Mouse (Mus musculus): ENCODE results near the gene Tars. TPM values are rescaled to one million over a fixed set of nuclear protein-coding genes. Genes with fewer than 3 reads are reported as not detected.

Tars gene
- total RNA-seq, 1 experiment: 100 TPM

- TF ChIP-seq ZNF384 (IDR thresholded peaks at IDR 0.05; ENCODE audit: low read depth, low read length) (no peak), ZC3H11A (IDR thresholded peaks at IDR 0.05; ENCODE audit: borderline replicate concordance, low read depth, low read length) (no peak), HCFC1 (IDR thresholded peaks at IDR 0.05; ENCODE audit: borderline replicate concordance, insufficient read depth, low read length) (no peak), MAFK (IDR thresholded peaks at IDR 0.05; ENCODE audit: insufficient read depth, low read depth, low read length) (no peak), CHD2 (IDR thresholded peaks at IDR 0.05; ENCODE audit: low read depth, low read length) (no peak)
- no peaks in the 10 kb centered on the region for H3K4me1 ChIP-seq (ENCODE audit: control insufficient read depth in 2 of 2, insufficient read depth in 2 of 2, low read length in 2 of 2, poor library complexity in 1 of 2)
- no peak overlapping the region for H3K9ac ChIP-seq (ENCODE audit: insufficient read depth, low read depth, low read length, poor library complexity, severe bottlenecking)
- no peak overlapping the region for H3K27ac ChIP-seq (ENCODE audit: insufficient read depth, low read depth, low read length, poor library complexity, severe bottlenecking)
- H3K4me3 ChIP-seq (ENCODE audit: insufficient read depth in 1 of 2, low read depth in 1 of 2, low read length in 2 of 2, poor library complexity in 1 of 2, severe bottlenecking in 1 of 2): no peak overlapping the region
- peaks cover 60% of the 10 kb centered on the region for H3K36me3 ChIP-seq (ENCODE audit: control insufficient read depth, insufficient read depth, low read length, poor library complexity, severe bottlenecking)
- DNase-seq (ENCODE audit: low read depth, low spot score): no peak
- in situ Hi-C loops (cut with MboI; ENCODE audit: low sequenced_read_pairs in 2 of 2, unreplicated experiment in 2 of 2): loop anchor here in 1 of 2 experiments (25.0 kb wide), 2 partner anchors 356 to 906 kb away; partner anchors contain the start of genes Brix1, Rad1 and Rxfp3
- no peaks in the 10 kb centered on the region for H3K9me3 ChIP-seq (ENCODE audit: control insufficient read depth, insufficient read depth, low read depth, low read length)
These were observed 6.6 kb downstream of the Tars start for GRCm38 (mm10) chr15:11392903-11393302.

GRCm38 (mm10) chr15:11383796-11384195 lies 15.7 kb downstream of the Tars start:
- H3K36me3 ChIP-seq (ENCODE audit: control insufficient read depth, insufficient read depth, low read length, poor library complexity, severe bottlenecking): peaks cover 41% of the 10 kb centered on the region
- in situ Hi-C loops (cut with MboI; ENCODE audit: low sequenced_read_pairs in 2 of 2, unreplicated experiment in 2 of 2): loop anchor here in 1 of 2 experiments (25.0 kb wide), 2 partner anchors 346 to 896 kb away; partner anchors contain the start of genes Brix1, Rad1 and Rxfp3
- H3K27ac ChIP-seq (ENCODE audit: insufficient read depth, low read depth, low read length, poor library complexity, severe bottlenecking): no peak overlapping the region
- no peak overlapping the region for H3K4me3 ChIP-seq (ENCODE audit: insufficient read depth in 1 of 2, low read depth in 1 of 2, low read length in 2 of 2, poor library complexity in 1 of 2, severe bottlenecking in 1 of 2)
- no peak overlapping the region for H3K9ac ChIP-seq (ENCODE audit: insufficient read depth, low read depth, low read length, poor library complexity, severe bottlenecking)
- TF ChIP-seq ZNF384 (IDR thresholded peaks at IDR 0.05; ENCODE audit: low read depth, low read length): no peak
- DNase-seq (ENCODE audit: low read depth, low spot score): no peak
- no peaks in the 10 kb centered on the region for H3K9me3 ChIP-seq (ENCODE audit: control insufficient read depth, insufficient read depth, low read depth, low read length)
- no peaks in the 10 kb centered on the region for H3K4me1 ChIP-seq (ENCODE audit: control insufficient read depth in 2 of 2, insufficient read depth in 2 of 2, low read length in 2 of 2, poor library complexity in 1 of 2)

- DNase-seq (ENCODE audit: low read depth, low spot score): no peak
- Histone ChIP-seq H3K36me3 (ENCODE audit: control insufficient read depth, insufficient read depth, low read length, poor library complexity, severe bottlenecking) (peaks cover 33% of the 10 kb centered on the region), H3K27ac (ENCODE audit: insufficient read depth, low read depth, low read length, poor library complexity, severe bottlenecking) (no peak overlapping the region), H3K4me3 (ENCODE audit: insufficient read depth in 1 of 2, low read depth in 1 of 2, low read length in 2 of 2, poor library complexity in 1 of 2, severe bottlenecking in 1 of 2) (no peak overlapping the region), H3K4me1 (ENCODE audit: control insufficient read depth in 2 of 2, insufficient read depth in 2 of 2, low read length in 2 of 2, poor library complexity in 1 of 2) (no peaks in the 10 kb centered on the region), H3K9me3 (ENCODE audit: control insufficient read depth, insufficient read depth, low read depth, low read length) (no peaks in the 10 kb centered on the region), H3K9ac (ENCODE audit: insufficient read depth, low read depth, low read length, poor library complexity, severe bottlenecking) (no peak overlapping the region)
- in situ Hi-C loops (cut with MboI; ENCODE audit: low sequenced_read_pairs in 2 of 2, unreplicated experiment in 2 of 2): loop anchor here in 1 of 2 experiments (25.0 kb wide), 2 partner anchors 345 to 895 kb away; partner anchors contain the start of genes Brix1, Rad1 and Rxfp3
- TF ChIP-seq ZC3H11A (IDR thresholded peaks at IDR 0.05; ENCODE audit: borderline replicate concordance, low read depth, low read length): no peak
- TF ChIP-seq CHD2 (IDR thresholded peaks at IDR 0.05; ENCODE audit: low read depth, low read length): no peak
- no peak for TF ChIP-seq ZNF384 (IDR thresholded peaks at IDR 0.05; ENCODE audit: low read depth, low read length)
- TF ChIP-seq MAFK (IDR thresholded peaks at IDR 0.05; ENCODE audit: insufficient read depth, low read depth, low read length): no peak
- TF ChIP-seq HCFC1 (IDR thresholded peaks at IDR 0.05; ENCODE audit: borderline replicate concordance, insufficient read depth, low read length): no peak
These were observed 16.9 kb downstream of the Tars start for GRCm38 (mm10) chr15:11382585-11382984.

GRCm38 (mm10) chr15:11380616-11381015 lies 18.8 kb downstream of the Tars start:
- TF ChIP-seq ZNF384 (IDR thresholded peaks at IDR 0.05; ENCODE audit: low read depth, low read length): no peak
- TF ChIP-seq HCFC1 (IDR thresholded peaks at IDR 0.05; ENCODE audit: borderline replicate concordance, insufficient read depth, low read length): no peak
- no peak for TF ChIP-seq MAFK (IDR thresholded peaks at IDR 0.05; ENCODE audit: insufficient read depth, low read depth, low read length)
- no peak for TF ChIP-seq CHD2 (IDR thresholded peaks at IDR 0.05; ENCODE audit: low read depth, low read length)
- no peak for TF ChIP-seq ZC3H11A (IDR thresholded peaks at IDR 0.05; ENCODE audit: borderline replicate concordance, low read depth, low read length)
- DNase-seq (ENCODE audit: low read depth, low spot score): no peak
- H3K27ac ChIP-seq (ENCODE audit: insufficient read depth, low read depth, low read length, poor library complexity, severe bottlenecking): no peak overlapping the region
- in situ Hi-C loops (cut with MboI; ENCODE audit: low sequenced_read_pairs in 2 of 2, unreplicated experiment in 2 of 2): loop anchor here in 1 of 2 experiments (25.0 kb wide), 2 partner anchors 343 to 893 kb away; partner anchors contain the start of genes Brix1, Rad1 and Rxfp3
- no peak overlapping the region for H3K4me3 ChIP-seq (ENCODE audit: insufficient read depth in 1 of 2, low read depth in 1 of 2, low read length in 2 of 2, poor library complexity in 1 of 2, severe bottlenecking in 1 of 2)
- H3K4me1 ChIP-seq (ENCODE audit: control insufficient read depth in 2 of 2, insufficient read depth in 2 of 2, low read length in 2 of 2, poor library complexity in 1 of 2): no peaks in the 10 kb centered on the region
- no peak overlapping the region for H3K9ac ChIP-seq (ENCODE audit: insufficient read depth, low read depth, low read length, poor library complexity, severe bottlenecking)
- H3K36me3 ChIP-seq (ENCODE audit: control insufficient read depth, insufficient read depth, low read length, poor library complexity, severe bottlenecking): peaks cover 19% of the 10 kb centered on the region
- H3K9me3 ChIP-seq (ENCODE audit: control insufficient read depth, insufficient read depth, low read depth, low read length): no peaks in the 10 kb centered on the region

- in situ Hi-C loops (cut with MboI; ENCODE audit: low sequenced_read_pairs in 2 of 2, unreplicated experiment in 2 of 2): loop anchor here in 1 of 2 experiments (25.0 kb wide), 2 partner anchors 343 to 893 kb away; partner anchors contain the start of genes Brix1, Rad1 and Rxfp3
- H3K9me3 ChIP-seq (ENCODE audit: control insufficient read depth, insufficient read depth, low read depth, low read length): no peaks in the 10 kb centered on the region
- H3K27ac ChIP-seq (ENCODE audit: insufficient read depth, low read depth, low read length, poor library complexity, severe bottlenecking): no peak overlapping the region
- H3K4me3 ChIP-seq (ENCODE audit: insufficient read depth in 1 of 2, low read depth in 1 of 2, low read length in 2 of 2, poor library complexity in 1 of 2, severe bottlenecking in 1 of 2): no peak overlapping the region
- peak; percentile 39; the same call in 1 of the 2 replicates for TF ChIP-seq ZC3H11A (IDR thresholded peaks at IDR 0.05; ENCODE audit: borderline replicate concordance, low read depth, low read length)
- TF ChIP-seq MAFK (IDR thresholded peaks at IDR 0.05; ENCODE audit: insufficient read depth, low read depth, low read length): no peak
- TF ChIP-seq ZNF384 (IDR thresholded peaks at IDR 0.05; ENCODE audit: low read depth, low read length): no peak
- no peak for TF ChIP-seq HCFC1 (IDR thresholded peaks at IDR 0.05; ENCODE audit: borderline replicate concordance, insufficient read depth, low read length)
- H3K9ac ChIP-seq (ENCODE audit: insufficient read depth, low read depth, low read length, poor library complexity, severe bottlenecking): no peak overlapping the region
- H3K36me3 ChIP-seq (ENCODE audit: control insufficient read depth, insufficient read depth, low read length, poor library complexity, severe bottlenecking): peaks cover 15% of the 10 kb centered on the region
- no peaks in the 10 kb centered on the region for H3K4me1 ChIP-seq (ENCODE audit: control insufficient read depth in 2 of 2, insufficient read depth in 2 of 2, low read length in 2 of 2, poor library complexity in 1 of 2)
- no peak for DNase-seq (ENCODE audit: low read depth, low spot score)
These were observed 19.4 kb downstream of the Tars start for GRCm38 (mm10) chr15:11380087-11380530.
